ENCODE assay signal across 21 mouse cellular contexts in genomic region chr1:133431133-133431532, GRCm38 (mm10).
"Had no signal": no experiment of that assay in that cellular context is flagged by ENCODE, and none has a peak within 500 bp of the region (broad histone marks: within the 10 kb centered on the region; RNA-seq: fewer than 3 reads in every experiment).

No protein-coding gene starts in this region.

- H3K27me3 ChIP-seq: limb, embryonic 13.5 days; neural tube, embryonic 12.5 days; neural tube, embryonic 15.5 days had no signal

- H3K9me3 ChIP-seq: neural tube, embryonic 15.5 days had no signal

- H3K36me3 ChIP-seq: limb, embryonic 10.5 days; limb, embryonic 13.5 days; liver, embryonic 13.5 days; neural tube, embryonic 12.5 days; neural tube, embryonic 15.5 days had no signal

- H3K4me2 ChIP-seq: limb, embryonic 13.5 days; liver, embryonic 13.5 days; neural tube, embryonic 12.5 days; neural tube, embryonic 15.5 days had no signal

- H3K4me3 ChIP-seq: layer of hippocampus, adult 2 months; limb, embryonic 10.5 days; limb, embryonic 13.5 days; liver, embryonic 13.5 days; midbrain, embryonic 10.5 days; neural tube, embryonic 12.5 days; neural tube, embryonic 15.5 days had no signal

- H3K4me1 ChIP-seq: liver, embryonic 13.5 days had no signal

- ATAC-seq: hindbrain, embryonic 16.5 days had no signal

- H3K27ac ChIP-seq: layer of hippocampus, adult 2 months; limb, embryonic 10.5 days; limb, embryonic 13.5 days; liver, embryonic 13.5 days; macrophage; midbrain, embryonic 10.5 days; neural tube, embryonic 12.5 days; neural tube, embryonic 15.5 days; stomach, postnatal 0 days had no signal

- DNase-seq: kidney, adult 11 months; kidney, adult 9 months; kidney, postnatal 14 days; layer of hippocampus, adult 9-11 months; liver, embryonic 13.5 days; lung, adult 2 months; midbrain, embryonic 14.5 days; right cerebral cortex, adult 18-20 months; right cerebral cortex, postnatal 14 days; right cerebral cortex, postnatal 4 days; thymus, adult 2 months; thymus, postnatal 25 days had no signal

- H3K9ac ChIP-seq: limb, embryonic 13.5 days; liver, embryonic 13.5 days; neural tube, embryonic 12.5 days; neural tube, embryonic 15.5 days had no signal
